Mouse (Mus musculus) cerebellum, adult 18-20 months (tissue): ENCODE results near the gene Ormdl3.

Experiments used
- DNase-seq, 2 experiments: peaks; one replicate each; pipeline ENCODE4 v3.0.0; 2021

The Ormdl3 gene

DNA sequence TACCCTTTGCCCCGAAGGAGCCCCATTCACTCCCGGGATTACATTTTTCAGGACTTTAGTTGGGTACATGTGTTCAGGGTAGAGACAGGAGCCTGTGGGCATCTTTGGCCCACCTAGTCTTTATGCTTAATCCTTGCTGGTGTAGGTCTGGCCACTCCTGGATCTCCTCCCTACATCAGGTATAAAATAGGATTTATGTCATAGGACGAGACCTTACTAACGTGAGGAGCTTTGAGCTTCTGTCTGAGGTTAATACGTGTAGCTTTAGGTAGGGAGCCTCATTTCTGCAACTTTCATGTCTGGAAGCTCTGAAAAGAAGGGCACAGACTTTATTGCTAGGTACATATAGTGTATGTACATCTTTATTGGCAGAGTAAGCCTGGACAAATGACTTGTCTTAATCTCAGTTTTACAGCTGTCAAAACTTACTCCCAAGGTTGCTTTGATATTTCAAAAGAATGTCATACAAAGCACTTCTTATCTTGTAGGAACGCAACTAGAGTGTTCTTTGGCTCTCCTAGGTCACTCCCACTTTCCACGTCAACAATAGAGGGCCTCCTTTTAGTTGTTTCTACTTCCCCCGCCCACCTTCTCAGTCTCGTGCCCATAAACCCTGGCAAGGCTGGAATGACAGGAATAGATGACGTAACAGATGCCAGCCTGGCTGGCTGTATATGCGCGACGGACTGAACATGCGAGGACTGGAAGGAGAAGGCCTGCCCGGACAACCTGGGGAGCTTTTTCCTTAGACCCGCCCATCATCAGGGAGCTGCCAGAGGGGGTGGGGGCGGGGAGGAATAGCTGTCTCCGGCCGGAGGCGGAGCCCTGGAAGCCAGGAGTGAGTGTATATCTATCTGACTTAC lies 747 bp upstream of the Ormdl3 start:
- peak; percentile 37 to 43 for DNase-seq

DNA sequence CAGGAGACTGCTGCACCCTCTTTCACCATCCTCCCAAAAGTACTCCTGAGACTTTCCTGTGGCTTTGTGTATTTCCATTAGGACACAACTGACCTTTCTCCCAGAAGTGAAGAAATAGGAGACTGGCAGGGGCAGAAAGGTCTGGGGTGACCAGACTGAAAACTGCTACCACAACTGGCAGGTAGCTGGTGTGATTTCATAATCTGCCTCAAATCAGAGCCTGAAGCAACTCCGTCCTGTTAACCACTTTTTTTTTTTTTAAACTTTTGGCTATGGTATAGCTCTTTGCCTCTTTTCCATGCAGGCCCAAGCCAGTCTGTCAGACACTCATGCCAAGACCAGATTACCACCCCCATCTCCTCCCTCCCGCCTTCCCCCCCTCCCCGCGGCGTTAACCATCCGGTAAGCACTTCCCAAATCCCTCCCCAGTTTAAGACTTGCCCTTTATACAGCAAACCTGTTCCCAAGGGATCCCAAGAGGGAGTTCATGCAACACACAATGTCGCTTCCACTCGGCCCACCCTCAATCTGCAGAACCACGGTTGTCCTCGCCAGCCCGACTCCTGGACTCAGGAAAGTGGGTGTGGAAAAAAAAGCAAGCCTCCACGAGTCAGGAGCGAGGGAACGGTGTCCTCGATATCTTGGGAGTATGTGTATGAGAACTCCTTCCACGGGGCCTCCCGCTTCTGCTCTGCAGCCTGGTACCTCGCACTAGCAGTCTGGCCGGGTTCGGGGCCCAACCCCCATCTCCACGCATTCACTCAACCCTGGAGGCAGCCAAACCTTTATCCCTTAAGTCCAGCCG lies 879 bp downstream of the Ormdl3 start:
- no peak for DNase-seq

- DNase-seq = no peak
These were observed 2.5 kb downstream of the Ormdl3 start for GRCm38 (mm10) chr11:98584629-98585177.

DNA sequence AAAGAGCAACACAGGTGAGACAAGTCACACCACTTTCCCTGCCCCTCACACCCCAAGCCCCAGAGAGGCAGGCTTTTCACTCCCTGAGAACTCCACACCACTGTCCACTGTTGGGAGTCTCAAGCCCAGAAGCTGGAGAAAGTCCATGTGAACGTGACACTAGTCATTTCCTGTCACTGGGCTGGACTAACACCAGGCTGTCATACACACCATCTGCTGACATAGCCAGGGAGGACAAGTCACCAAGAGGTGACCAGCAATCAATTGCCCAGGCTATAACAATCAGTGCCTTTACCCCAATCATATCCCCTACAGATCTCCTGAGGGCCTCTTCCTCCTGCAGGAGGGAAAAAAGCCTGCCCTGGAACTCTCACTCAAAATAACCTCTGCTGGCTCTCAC lies 3.0 kb downstream of the Ormdl3 start:
- DNase-seq = no peak

DNA sequence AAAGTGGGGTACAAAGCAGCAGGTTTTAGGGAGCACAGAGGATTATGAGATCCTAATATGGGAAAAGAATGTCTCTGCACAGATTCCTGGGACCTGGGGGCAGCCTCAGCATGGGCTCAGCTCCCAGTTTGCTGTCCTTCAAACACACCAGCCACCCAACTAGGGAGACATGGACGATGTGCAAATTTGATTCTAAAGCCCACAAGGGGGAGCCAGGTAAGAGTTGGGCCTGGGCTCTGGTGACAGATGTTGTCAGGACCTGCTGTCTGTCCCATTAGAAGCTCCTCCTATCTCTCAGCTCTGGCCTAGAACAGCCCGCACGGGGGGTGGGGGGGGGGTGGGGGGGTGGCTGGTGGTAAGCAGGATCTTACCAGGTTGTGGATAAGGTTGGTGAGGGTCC lies 3.6 kb downstream of the Ormdl3 start:
- DNase-seq = no peak

DNA sequence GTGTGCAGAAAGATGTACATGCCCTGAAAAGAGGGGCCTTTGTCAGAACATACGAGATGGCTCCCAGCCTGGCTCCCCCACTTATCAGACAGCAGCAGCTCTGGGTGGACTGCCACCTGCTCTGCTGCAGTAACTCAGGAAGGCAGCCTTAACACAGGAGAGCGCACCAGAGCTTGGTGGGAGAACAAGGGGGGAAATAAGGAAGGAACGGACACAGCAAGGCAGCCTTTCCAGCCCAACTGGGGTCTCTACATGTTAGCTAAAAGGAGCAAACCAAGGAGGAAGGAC lies 4.0 kb downstream of the Ormdl3 start:
- DNase-seq = no peak

DNA sequence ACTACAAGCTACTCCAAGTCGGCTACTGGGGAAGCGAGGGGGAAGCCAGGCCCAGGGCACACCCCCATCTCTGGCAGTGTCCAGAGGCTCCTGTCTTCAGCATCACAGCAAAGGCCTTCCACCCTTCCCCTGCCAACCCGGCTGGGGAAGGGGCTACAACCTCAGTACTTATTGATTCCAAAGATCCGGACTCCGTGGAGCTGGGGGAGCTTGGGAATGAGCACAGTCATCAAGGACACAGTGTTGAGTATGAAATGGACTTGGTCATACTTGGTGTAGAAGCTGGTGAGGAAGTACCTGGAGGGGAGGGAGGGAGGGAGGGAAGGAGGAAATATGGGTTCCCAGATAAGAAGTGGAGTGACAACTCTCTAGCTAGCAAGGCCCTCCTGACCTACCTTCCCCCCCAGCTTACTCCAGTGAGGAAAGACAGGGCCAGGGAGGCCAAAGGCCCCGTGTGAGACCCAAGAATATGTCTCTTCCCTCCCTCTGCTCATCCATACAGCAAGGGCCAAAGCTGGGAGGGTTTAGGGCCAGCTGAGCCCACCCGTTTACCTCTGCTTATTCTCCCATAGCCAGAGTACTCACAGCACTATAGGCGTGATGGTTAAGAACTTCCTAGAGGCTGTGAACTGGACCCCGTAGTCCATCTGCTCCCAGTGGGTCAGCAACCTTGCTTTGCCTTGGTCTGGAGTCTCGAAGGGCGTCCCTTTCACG lies 4.5 kb downstream of the Ormdl3 start:
- no peak for DNase-seq

- no peak for DNase-seq
These were observed 5.2 kb downstream of the Ormdl3 start for GRCm38 (mm10) chr11:98582030-98582388.

DNA sequence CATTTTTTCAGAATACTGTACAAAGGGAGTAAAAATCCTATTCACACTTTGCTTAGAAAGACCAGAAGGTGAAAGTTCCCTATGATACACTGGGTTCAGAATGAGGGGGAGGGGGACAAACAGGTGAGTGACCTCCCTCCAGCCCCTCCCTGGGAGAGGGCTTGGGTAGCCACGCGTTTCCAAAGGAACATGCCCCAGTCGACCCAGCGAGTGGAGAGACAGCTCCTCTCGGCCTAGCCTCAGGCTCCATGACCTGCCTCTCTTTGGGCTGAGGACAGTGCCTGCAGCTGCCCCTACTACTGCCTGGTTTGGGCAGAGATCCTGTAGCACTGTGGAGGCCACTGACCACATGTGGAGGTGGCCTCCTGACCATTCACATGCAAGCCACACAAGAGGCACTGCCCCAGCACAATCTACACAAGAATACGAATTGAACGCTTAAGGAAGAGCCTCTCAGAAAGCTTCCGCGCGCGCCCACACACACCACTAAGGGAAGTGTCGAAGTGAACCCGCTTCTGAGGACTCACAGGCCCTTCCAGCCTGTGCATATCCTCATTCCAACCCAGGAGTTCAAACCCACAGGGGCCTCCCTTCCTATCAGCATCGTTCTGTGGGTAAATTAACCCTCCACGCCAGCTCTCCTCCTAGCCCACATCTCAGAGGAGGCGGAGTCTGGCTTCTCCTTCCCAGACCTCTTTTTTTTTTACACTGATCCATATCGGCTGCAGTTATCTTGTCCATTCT lies 5.7 kb downstream of the Ormdl3 start:
- no peak for DNase-seq

DNA sequence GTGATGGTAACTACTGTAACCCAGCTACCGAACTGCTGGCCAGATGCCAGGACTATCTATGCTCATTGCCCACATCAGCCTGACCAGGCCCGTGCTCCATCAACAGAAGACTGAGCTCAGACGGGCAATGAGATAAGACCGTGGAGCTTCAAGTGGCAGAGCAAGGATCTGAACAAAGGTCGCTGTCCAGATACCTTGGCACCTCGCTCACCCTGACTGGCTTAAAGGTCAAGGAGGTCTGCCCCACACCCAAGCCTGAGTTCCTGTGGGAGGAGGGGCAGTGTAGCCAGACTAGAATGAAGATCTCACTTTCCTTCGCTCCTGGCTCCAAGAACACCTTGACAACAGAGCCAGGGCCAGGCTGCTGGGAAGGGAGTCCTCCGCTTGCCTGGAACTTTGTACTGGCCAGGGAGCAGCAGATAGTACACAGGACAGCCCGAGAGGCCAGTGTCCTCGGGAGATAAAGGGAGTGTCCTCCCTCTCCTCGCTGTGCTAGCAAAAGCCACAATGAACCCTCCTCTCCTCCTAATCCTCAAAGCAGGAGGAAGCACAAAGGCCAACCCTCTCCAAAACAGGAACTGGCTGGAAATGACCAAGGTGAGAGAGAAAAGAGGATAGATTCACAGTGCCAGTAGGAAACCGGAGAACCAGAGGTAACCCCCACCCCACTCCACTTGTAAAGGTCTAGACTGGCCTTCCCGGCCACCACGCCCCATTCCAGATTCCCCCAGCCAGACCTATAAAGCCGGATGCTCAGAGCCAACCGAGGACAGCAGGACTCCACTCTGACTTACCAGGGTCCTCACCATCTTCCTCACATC lies 6.7 kb downstream of the Ormdl3 start:
- no peak for DNase-seq

DNA sequence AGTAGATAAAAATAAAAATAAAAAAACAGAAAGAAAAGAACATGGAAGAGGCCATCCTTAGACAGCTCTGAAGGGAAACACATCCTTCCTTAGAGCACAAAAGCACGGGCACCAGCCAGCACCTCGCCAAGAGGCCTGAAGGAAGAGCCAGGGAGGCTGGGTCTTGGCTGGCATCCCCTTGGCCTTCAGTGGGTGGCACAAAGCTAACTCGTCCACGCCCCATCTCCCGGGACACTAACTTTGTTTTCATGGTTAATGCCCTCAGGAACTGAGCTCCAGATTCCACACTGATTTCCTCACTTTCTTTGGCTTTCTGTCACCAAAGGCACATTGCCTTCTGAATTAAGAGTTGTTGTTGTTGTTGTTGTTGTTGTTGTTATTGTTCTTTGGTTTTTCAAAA lies 9.4 kb downstream of the Ormdl3 start:
- DNase-seq = no peak

DNA sequence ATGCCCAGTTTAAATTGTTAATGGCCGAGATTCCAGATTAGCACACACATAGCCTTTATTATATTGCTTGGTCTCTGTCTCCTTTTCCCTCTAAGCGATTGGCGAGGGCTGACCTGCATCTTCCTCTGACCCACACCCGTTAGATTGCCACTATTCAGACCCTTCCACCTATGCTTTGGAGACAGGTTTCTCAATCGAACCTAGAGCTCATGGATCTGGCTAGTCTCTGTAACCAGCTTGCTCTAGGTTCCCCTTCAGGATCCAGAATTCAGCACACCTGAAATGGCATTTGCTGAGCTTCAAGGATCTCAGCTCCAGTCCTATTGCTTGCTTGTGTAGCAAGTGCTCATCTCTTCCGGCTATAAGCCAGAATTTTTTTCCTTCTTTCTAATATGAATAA lies 17.7 kb downstream of the Ormdl3 start:
- DNase-seq = no peak

DNA sequence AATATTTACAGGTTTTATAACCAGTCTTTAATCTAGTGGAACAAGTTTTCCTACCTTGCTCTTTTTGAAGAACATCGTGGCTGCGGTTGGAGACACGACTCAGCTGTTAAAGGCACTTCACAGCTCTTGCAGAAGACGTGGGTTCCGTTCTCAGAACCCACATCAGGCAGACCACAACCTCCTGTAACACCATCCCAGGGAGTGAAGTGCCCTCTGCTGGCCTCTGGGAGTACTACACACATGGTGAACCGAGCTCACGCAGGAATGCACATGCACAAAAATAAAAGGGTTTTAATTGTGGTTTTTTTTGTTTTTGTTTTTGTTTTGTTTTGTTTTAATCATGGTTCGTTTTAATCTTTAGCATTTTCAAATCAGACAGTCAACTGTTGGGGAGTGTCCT lies 18.8 kb downstream of the Ormdl3 start:
- no peak for DNase-seq

GRCm38 (mm10) chr11:98563921-98564414 lies 23.2 kb downstream of the Ormdl3 start:
- no peak for DNase-seq

- no peak for DNase-seq
These were observed 24.1 kb downstream of the Ormdl3 start for GRCm38 (mm10) chr11:98563025-98563424.

GRCm38 (mm10) chr11:98560942-98561341 lies 26.2 kb downstream of the Ormdl3 start:
- DNase-seq = no peak

- DNase-seq = no peak
These were observed 32.0 kb downstream of the Ormdl3 start for GRCm38 (mm10) chr11:98555124-98555700.

- no peak for DNase-seq
These were observed 33.2 kb downstream of the Ormdl3 start for GRCm38 (mm10) chr11:98553966-98554365.

DNA sequence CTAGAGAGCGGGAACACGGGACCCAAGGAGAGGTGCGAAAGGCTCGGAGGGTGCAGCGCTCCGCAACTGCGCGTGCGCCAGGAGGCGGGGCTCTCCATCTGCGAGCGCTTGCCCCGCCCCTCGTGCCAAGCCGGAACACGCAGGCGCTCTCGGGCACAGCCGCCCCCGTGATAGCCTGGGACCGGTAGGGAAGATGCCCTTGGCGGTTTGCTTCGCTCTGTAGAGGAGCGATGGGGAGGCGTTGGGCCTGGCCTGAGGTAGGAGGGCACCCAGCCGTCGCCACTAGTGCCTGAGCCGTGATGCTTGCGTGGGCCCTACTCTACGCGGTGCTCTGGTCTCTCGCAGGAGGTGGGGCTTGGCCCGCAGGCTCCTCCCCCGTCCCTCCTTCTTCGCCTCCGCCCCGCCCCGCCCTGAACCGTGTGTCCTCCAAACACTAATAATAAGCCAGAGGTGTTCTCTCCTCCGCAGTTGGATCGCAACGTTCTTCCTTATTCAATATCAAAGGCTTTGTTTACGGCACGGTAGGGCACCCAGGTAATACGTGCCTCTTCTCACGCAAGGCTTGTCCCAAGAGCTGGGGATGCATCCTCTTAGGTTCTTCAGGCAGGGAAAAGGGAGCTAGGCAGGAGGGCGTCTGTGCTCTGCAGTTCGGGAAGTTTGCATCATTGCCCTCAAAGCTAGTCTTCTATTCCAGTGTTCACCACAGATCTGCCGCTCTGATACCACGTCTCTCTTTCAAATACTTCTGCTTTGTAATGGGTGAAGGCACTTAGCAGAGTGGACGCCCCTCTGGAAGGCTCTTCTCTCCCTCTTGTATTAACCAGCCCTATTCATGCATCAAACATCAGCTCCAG lies 36.0 kb downstream of the Ormdl3 start, which contains the start of gene Zpbp2:
Gene Zpbp2 (plus strand): TSS at position 123 of the 854 bp plus-strand sequence.
- DNase-seq = peak; percentile 92 to 95

DNA sequence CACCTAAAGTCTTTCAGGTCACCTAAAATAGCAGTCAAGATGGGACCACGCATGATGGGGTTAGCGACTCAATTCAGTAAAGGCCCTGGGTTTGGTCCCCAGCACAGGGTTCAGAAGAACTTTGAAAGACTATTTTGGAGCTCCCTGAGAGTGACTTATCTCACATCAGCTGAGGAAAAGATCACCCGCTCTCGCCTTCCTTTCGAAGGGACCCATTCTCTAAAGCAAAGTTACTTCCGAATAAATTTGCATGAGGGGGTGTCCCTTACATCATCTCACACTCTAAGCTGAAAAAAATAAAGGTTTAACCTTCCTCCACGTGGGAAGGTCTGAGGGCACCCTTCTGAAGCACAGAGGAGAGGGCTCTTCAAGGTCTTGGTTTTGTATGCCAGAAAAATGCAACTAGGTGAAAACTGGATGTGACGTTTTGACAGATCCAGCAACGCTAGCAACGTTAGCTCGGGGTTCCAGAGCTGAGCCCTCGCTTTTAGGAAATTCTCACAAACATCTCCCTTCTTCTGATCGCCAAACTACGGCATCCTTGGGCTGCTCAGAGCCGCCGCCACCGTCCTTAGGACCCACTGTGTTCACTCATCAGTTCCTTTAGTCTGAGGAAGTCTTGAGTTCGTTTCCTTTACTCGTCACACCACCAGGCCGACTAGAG lies 36.7 kb downstream of the Ormdl3 start:
- DNase-seq = no peak
